Mouse (Mus musculus): ENCODE results near the gene Txndc12.

Txndc12 gene

GRCm38 (mm10) chr4:108834115-108834970 lies at the start of gene Txndc12:
Gene Txndc12 (plus strand): TSS chr4:108834601.
- in situ Hi-C loops (cut with MboI, MseI): loop anchor here (10.0 kb wide), 1 partner anchor 950 kb away; the partner anchor contains the start of gene 0610037L13Rik

- in situ Hi-C loops (cut with MboI, MseI): no loop called here
Measured at GRCm38 (mm10) chr4:108789258-108789936, 45.0 kb upstream of the Txndc12 start.

GRCm38 (mm10) chr4:108790507-108790906 lies 43.9 kb upstream of the Txndc12 start:
- in situ Hi-C loops (cut with MboI, MseI): no loop called here

- in situ Hi-C loops (cut with MboI, MseI): no loop called here
Measured at GRCm38 (mm10) chr4:108793941-108794340, 40.5 kb upstream of the Txndc12 start.

- in situ Hi-C loops (cut with MboI, MseI): no loop called here
Measured at GRCm38 (mm10) chr4:108796701-108797100, 37.7 kb upstream of the Txndc12 start.

- in situ Hi-C loops (cut with MboI, MseI): no loop called here
Measured at GRCm38 (mm10) chr4:108798083-108798830, 36.1 kb upstream of the Txndc12 start.

GRCm38 (mm10) chr4:108803535-108803934 lies 30.9 kb upstream of the Txndc12 start:
- in situ Hi-C loops (cut with MboI, MseI): no loop called here

GRCm38 (mm10) chr4:108811142-108811541 lies 23.3 kb upstream of the Txndc12 start:
- in situ Hi-C loops (cut with MboI, MseI): no loop called here

GRCm38 (mm10) chr4:108811550-108811949 lies 22.9 kb upstream of the Txndc12 start:
- in situ Hi-C loops (cut with MboI, MseI): no loop called here

- in situ Hi-C loops (cut with MboI, MseI): no loop called here
Measured at GRCm38 (mm10) chr4:108825677-108826076, 8.7 kb upstream of the Txndc12 start.

- in situ Hi-C loops (cut with MboI, MseI): no loop called here
Measured at GRCm38 (mm10) chr4:108826096-108826495, 8.3 kb upstream of the Txndc12 start.

- in situ Hi-C loops (cut with MboI, MseI): no loop called here
Measured at GRCm38 (mm10) chr4:108826643-108827042, 7.8 kb upstream of the Txndc12 start.

- in situ Hi-C loops (cut with MboI, MseI): loop anchor here (10.0 kb wide), 1 partner anchor 946 kb away; the partner anchor contains the start of gene 0610037L13Rik
Measured at GRCm38 (mm10) chr4:108830698-108831097, 3.7 kb upstream of the Txndc12 start.

- in situ Hi-C loops (cut with MboI, MseI): loop anchor here (10.0 kb wide), 1 partner anchor 948 kb away; the partner anchor contains the start of gene 0610037L13Rik
Measured at GRCm38 (mm10) chr4:108832916-108833827, 1.2 kb upstream of the Txndc12 start, which contains the start of gene Btf3l4. Gene Btf3l4 (minus strand): TSS chr4:108833614.

GRCm38 (mm10) chr4:108833828-108834114 lies 630 bp upstream of the Txndc12 start:
- in situ Hi-C loops (cut with MboI, MseI): loop anchor here (10.0 kb wide), 1 partner anchor 949 kb away; the partner anchor contains the start of gene 0610037L13Rik

- in situ Hi-C loops (cut with MboI, MseI): loop anchor here (10.0 kb wide), 1 partner anchor 950 kb away; the partner anchor contains the start of gene 0610037L13Rik
Measured at GRCm38 (mm10) chr4:108834971-108835311, 540 bp downstream of the Txndc12 start.

GRCm38 (mm10) chr4:108835496-108835895 lies 1.1 kb downstream of the Txndc12 start:
- in situ Hi-C loops (cut with MboI, MseI): loop anchor here (10.0 kb wide), 1 partner anchor 951 kb away; the partner anchor contains the start of gene 0610037L13Rik

GRCm38 (mm10) chr4:108838031-108838430 lies 3.6 kb downstream of the Txndc12 start:
- in situ Hi-C loops (cut with MboI, MseI): loop anchor here (10.0 kb wide), 1 partner anchor 953 kb away; the partner anchor contains the start of gene 0610037L13Rik

GRCm38 (mm10) chr4:108841920-108842578 lies 7.6 kb downstream of the Txndc12 start:
- in situ Hi-C loops (cut with MboI, MseI): no loop called here

GRCm38 (mm10) chr4:108843336-108843735 lies 8.9 kb downstream of the Txndc12 start:
- in situ Hi-C loops (cut with MboI, MseI): no loop called here

Data from T-helper 2 cell (primary cell).